Mouse (Mus musculus): ENCODE data around the gene Pdk2. TPM values are rescaled to one million over a fixed set of nuclear protein-coding genes. Genes with fewer than 3 reads are reported as not detected.
A peak's percentile ranks its signal among the peaks of the same experiment; 100 is the strongest.
"Not testable (repeated sequence)": the region's sequence is repeated elsewhere in the genome, so short reads cannot be mapped to it uniquely, and the experiment has no call there.

Gene Pdk2
- total RNA-seq, 1 experiment from 2014 or later, result 4.1 TPM

DNA sequence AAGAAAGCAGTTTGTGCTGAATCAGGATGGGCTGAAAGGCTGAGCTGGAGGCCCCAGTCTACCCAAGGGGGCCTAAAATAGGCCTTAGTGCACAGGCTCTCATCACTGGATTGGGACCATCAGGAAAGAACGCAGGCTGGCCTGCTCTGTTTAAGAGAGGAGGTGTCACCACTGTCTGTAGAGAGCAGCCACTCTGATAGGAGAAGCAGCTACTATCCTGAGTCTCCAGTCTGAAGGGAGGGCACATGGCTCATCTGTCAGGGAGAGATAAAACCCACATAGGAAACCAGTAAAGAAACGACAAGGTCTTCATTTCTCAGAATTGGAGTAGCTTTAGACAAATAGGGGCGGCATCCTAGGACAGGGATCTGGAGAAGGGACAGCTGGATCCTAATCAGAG is 29.1 kb downstream of the Pdk2 start:
- ATAC-seq (replicated peaks in 1 of 2; ENCODE audit: insufficient read depth in 1 of 2, low FRiP score in 2 of 2, low TSS enrichment in 1 of 2, low read depth in 1 of 2, poor library complexity in 2 of 2, severe bottlenecking in 2 of 2), result peak in 1 of 2 experiments; percentile 27; a peak in 2 of 4 replicates

DNA sequence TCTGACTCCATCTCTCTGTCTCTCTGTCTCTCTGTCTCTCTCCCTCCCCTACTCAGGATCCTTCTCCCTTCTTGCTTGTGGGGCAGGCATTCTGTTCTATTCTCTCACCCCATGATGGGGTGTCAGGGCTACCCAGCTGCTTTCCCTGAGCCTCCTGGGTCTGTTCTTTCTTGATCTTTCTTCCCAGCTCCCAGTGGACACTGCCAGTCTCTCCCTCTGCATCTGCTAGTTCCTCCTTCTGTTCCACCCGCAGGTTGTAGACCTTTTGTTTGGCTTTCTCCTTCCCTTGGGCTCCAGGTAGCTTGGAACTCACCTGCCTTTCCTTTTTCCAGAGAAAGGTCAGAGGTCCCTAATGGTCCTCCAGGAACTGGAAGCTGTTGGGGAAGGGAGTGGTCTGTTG is 29.7 kb downstream of the Pdk2 start:
- ATAC-seq (replicated peaks in 1 of 2; ENCODE audit: insufficient read depth in 1 of 2, low FRiP score in 2 of 2, low TSS enrichment in 1 of 2, low read depth in 1 of 2, poor library complexity in 2 of 2, severe bottlenecking in 2 of 2), result no peak

GRCm38 (mm10) chr11:95010841-95011403 is 30.2 kb downstream of the Pdk2 start:
- ATAC-seq (replicated peaks in 1 of 2; ENCODE audit: insufficient read depth in 1 of 2, low FRiP score in 2 of 2, low TSS enrichment in 1 of 2, low read depth in 1 of 2, poor library complexity in 2 of 2, severe bottlenecking in 2 of 2), result not testable (repeated sequence)

DNA sequence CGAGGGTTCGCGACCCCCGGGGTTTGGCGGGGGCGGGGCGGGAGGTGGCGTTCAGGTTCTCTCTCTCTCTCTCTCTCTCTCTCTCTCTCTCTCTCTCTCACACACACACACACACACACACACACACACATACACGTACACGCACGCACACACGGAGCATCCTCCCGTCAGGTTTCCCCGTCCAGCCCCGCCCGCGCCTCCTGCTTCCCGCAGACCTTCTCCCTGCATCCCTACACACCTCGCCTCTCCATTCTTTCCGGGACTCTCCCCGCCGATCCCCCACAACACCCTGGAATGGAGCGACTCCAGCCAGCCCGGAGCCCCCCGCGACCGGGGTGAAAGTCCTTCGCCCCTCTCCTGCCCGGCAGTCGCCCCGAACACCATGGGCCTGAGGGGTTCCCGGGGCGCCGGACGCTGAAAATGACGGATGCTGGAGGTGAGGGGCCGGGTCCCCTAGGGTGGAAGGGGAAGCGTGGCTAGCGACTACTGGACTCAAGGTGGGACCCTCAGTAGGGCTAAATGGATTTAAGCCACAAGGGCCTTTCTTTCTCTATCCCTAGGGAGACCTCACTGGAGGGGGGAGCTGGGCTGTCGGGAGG is 30.9 kb downstream of the Pdk2 start:
- no peak for ATAC-seq (replicated peaks in 1 of 2; ENCODE audit: insufficient read depth in 1 of 2, low FRiP score in 2 of 2, low TSS enrichment in 1 of 2, low read depth in 1 of 2, poor library complexity in 2 of 2, severe bottlenecking in 2 of 2)

DNA sequence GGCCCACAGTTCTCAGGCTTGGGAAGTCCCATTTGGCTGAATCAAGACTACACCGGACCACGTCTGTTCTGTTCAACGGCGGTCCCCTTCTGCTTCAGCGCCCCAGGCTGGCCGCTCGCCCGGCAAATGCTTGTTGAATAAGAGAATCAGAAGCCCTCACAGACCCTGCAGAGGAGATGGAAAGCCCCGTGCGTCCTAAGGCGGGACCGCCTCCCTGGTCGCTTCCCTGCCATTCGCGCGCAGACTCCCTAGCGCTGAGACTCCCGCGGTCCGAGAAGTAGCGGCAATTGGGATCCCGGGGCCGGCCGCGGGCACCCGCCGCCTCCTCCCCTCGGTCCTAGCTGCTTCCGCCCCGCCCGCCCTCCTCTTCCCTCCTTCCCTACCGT is 31.5 kb downstream of the Pdk2 start, which contains the start of gene Samd14:
TSS of gene Samd14 (plus strand) at position 251 of the 386 bp plus-strand sequence.
- 0 out of 4 replicates have a peak, but pooled peaks of 1 of the 2 experiments have one; percentile 12 for ATAC-seq (replicated peaks in 1 of 2; ENCODE audit: insufficient read depth in 1 of 2, low FRiP score in 2 of 2, low TSS enrichment in 1 of 2, low read depth in 1 of 2, poor library complexity in 2 of 2, severe bottlenecking in 2 of 2)

- ATAC-seq (replicated peaks in 1 of 2; ENCODE audit: insufficient read depth in 1 of 2, low FRiP score in 2 of 2, low TSS enrichment in 1 of 2, low read depth in 1 of 2, poor library complexity in 2 of 2, severe bottlenecking in 2 of 2), result no peak
These were observed 32.2 kb downstream of the Pdk2 start for GRCm38 (mm10) chr11:95008661-95009628.

DNA sequence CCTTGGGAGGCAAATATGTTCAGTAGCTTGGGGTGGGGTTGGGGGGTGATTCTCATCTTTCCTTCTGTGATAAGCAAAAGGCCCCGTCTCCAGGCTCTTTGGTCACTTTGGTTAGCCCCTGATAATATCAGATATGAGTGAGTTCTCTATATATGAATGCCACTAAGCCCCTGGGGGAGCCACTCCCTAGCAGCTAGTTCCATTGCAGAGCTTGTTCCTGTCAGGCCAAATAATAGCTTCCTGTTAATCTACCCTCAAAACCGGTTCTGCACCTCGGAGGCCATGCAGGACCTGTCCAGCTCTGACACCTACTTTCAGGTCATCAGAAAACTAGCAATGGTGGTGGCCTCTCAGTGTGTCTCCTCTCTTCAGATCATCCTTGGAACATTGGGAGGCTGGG is 33.7 kb downstream of the Pdk2 start:
- ATAC-seq (replicated peaks in 1 of 2; ENCODE audit: insufficient read depth in 1 of 2, low FRiP score in 2 of 2, low TSS enrichment in 1 of 2, low read depth in 1 of 2, poor library complexity in 2 of 2, severe bottlenecking in 2 of 2), result no peak

DNA sequence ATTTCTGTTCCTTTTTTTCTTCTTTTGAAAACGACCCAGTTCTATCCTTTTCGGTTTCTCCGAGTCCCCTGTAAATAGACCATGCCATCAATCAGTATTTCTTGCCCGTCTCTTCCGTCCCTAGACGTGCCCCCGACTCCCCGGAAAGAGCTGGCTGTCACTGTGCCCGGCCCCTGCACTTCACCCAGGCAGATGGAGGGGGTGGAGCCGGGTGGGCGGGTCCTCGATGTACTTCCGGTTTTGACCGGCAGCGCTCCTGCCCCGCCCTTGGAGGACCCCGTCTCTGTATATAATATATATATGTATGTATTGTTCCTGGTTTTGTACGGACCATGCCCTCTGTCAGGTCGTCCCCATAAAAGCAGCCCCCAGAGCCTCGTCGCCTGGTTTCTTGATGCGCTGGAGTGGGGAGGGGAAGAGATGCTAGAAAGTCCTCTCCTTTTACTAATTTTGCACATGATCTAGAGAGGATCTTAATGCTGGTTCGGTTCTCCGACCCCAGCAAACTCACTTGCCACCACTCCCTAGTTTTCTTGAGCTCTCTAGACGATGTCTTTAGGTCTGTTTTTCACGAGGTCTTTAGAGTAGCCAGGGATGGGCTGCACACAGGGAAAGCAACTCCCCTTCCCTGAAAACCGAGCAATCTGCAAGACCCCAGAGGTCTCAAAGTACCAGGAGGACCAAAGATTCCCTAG is 34.5 kb downstream of the Pdk2 start:
- ATAC-seq (replicated peaks in 1 of 2; ENCODE audit: insufficient read depth in 1 of 2, low FRiP score in 2 of 2, low TSS enrichment in 1 of 2, low read depth in 1 of 2, poor library complexity in 2 of 2, severe bottlenecking in 2 of 2), result peak; percentile 36 to 52; a peak in 2 of 4 replicates

DNA sequence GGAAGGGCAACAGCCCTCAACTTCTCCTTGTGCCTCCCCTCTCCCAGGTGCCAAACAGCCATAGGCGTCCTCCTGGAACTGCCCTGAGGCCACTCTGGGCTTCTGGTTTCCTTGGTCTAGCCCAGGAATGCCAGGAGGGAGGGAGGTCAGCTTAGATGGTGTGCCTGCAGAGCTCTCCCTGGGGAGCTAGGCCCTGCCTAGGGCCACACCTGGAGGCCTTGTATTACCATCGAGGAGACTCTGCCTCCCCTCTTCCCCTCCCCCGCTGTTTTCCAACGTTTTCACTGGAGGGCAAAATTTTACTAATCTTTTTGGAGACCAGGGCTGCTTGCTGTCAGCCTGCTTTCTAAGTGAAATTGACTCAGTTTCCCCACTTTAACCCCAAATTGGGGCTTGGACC is 35.1 kb downstream of the Pdk2 start:
- ATAC-seq (replicated peaks in 1 of 2; ENCODE audit: insufficient read depth in 1 of 2, low FRiP score in 2 of 2, low TSS enrichment in 1 of 2, low read depth in 1 of 2, poor library complexity in 2 of 2, severe bottlenecking in 2 of 2), result no peak

DNA sequence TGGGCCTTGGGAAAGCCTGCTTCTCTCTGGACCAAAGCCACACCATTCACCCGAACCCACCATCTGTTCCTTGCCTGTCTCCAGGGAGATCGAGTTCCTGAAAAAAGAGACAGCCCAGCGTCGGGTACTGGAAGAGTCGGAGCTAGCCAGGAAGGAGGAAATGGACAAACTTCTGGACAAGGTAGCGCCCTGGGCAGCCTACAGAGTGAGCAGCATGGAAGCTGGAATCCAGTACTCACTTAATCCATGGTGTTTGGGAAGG is 36.3 kb downstream of the Pdk2 start:
- ATAC-seq (replicated peaks in 1 of 2; ENCODE audit: insufficient read depth in 1 of 2, low FRiP score in 2 of 2, low TSS enrichment in 1 of 2, low read depth in 1 of 2, poor library complexity in 2 of 2, severe bottlenecking in 2 of 2), result no peak

GRCm38 (mm10) chr11:95004136-95004936 is 36.8 kb downstream of the Pdk2 start:
- no peak for ATAC-seq (replicated peaks in 1 of 2; ENCODE audit: insufficient read depth in 1 of 2, low FRiP score in 2 of 2, low TSS enrichment in 1 of 2, low read depth in 1 of 2, poor library complexity in 2 of 2, severe bottlenecking in 2 of 2)

GRCm38 (mm10) chr11:95002705-95003104 is 38.4 kb downstream of the Pdk2 start:
- ATAC-seq (replicated peaks in 1 of 2; ENCODE audit: insufficient read depth in 1 of 2, low FRiP score in 2 of 2, low TSS enrichment in 1 of 2, low read depth in 1 of 2, poor library complexity in 2 of 2, severe bottlenecking in 2 of 2), result no peak

GRCm38 (mm10) chr11:95001584-95002347 is 39.4 kb downstream of the Pdk2 start:
- no peak for ATAC-seq (replicated peaks in 1 of 2; ENCODE audit: insufficient read depth in 1 of 2, low FRiP score in 2 of 2, low TSS enrichment in 1 of 2, low read depth in 1 of 2, poor library complexity in 2 of 2, severe bottlenecking in 2 of 2)

- peak; percentile 30 to 36; a peak in 3 of 4 replicates for ATAC-seq (replicated peaks in 1 of 2; ENCODE audit: insufficient read depth in 1 of 2, low FRiP score in 2 of 2, low TSS enrichment in 1 of 2, low read depth in 1 of 2, poor library complexity in 2 of 2, severe bottlenecking in 2 of 2)
These were observed 40.1 kb downstream of the Pdk2 start for GRCm38 (mm10) chr11:95001058-95001457.

GRCm38 (mm10) chr11:95000548-95000947 is 40.6 kb downstream of the Pdk2 start:
- peak; percentile 49 to 50 for ATAC-seq (replicated peaks in 1 of 2; ENCODE audit: insufficient read depth in 1 of 2, low FRiP score in 2 of 2, low TSS enrichment in 1 of 2, low read depth in 1 of 2, poor library complexity in 2 of 2, severe bottlenecking in 2 of 2)

GRCm38 (mm10) chr11:95000128-95000527 is 41.0 kb downstream of the Pdk2 start:
- ATAC-seq (replicated peaks in 1 of 2; ENCODE audit: insufficient read depth in 1 of 2, low FRiP score in 2 of 2, low TSS enrichment in 1 of 2, low read depth in 1 of 2, poor library complexity in 2 of 2, severe bottlenecking in 2 of 2), result no peak

Measured in hematopoietic stem cell, adult 5-6 weeks (primary cell).